Mouse (Mus musculus) heart, embryonic 13.5 days (tissue): ENCODE data around the gene Fa2h. TPM values are rescaled to one million over a fixed set of nuclear protein-coding genes. Genes with fewer than 3 reads are reported as not detected.
"Not testable (repeated sequence)": the region's sequence is repeated elsewhere in the genome, so short reads cannot be mapped to it uniquely, and the experiment has no call there.

ENCODE experiments used
- ATAC-seq: fragments of 200-750 bp; cut with Nextera tagmentation; 2 replicates; pipeline ENCODE4 v1.8.0; 2017; ENCODE audit warnings: moderate TSS enrichment; ENCODE audit not compliant: insufficient number of reproducible peaks, low FRiP score, low TSS enrichment; ENCODE audit errors: extremely low read depth
- H3K27ac ChIP-seq: fragments of 300-500 bp; sonication (generic); replicated peaks from 2 replicates; pipeline ENCODE4 v1.5.1; 2015; ENCODE audit warnings: moderate library complexity, mild to moderate bottlenecking, inconsistent platforms
- H3K27me3 ChIP-seq: fragments of 300-500 bp; sonication (generic); replicated peaks from 2 replicates; pipeline ENCODE4 v1.6.1; 2015; ENCODE audit warnings: mild to moderate bottlenecking, inconsistent platforms
- H3K36me3 ChIP-seq: fragments of 300-500 bp; sonication (generic); 2 replicates; pipeline ENCODE4 v1.6.1; 2015; ENCODE audit warnings: mild to moderate bottlenecking, inconsistent platforms
- H3K4me1 ChIP-seq: fragments of 300-500 bp; sonication (generic); 2 replicates; pipeline ENCODE4 v1.6.1; 2015; ENCODE audit warnings: inconsistent platforms
- H3K4me2 ChIP-seq: fragments of 300-500 bp; sonication (generic); 2 replicates; pipeline ENCODE4 v1.6.1; 2015; ENCODE audit warnings: inconsistent platforms, mild to moderate bottlenecking, moderate library complexity
- H3K4me3 ChIP-seq: fragments of 300-500 bp; sonication (generic); 2 replicates; pipeline ENCODE4 v1.5.1; 2015; ENCODE audit warnings: moderate library complexity, mild to moderate bottlenecking, inconsistent platforms
- H3K9ac ChIP-seq: fragments of 300-500 bp; sonication (generic); 2 replicates; pipeline ENCODE4 v1.6.1; 2015; ENCODE audit warnings: inconsistent platforms, mild to moderate bottlenecking, moderate library complexity
- H3K9me3 ChIP-seq: fragments of 300-500 bp; sonication (generic); 2 replicates; pipeline ENCODE4 v1.6.1; 2016; ENCODE audit warnings: inconsistent platforms
- WGBS: fragments of 180-500 bp; shearing (Covaris S2); methylation state at CpG from one replicate; pipeline ENCODE4 v1.1.7; 2015; ENCODE audit warnings: mixed read lengths; 5-methylcytosine and 5-hydroxymethylcytosine counted together
- polyA plus RNA-seq: library from polyadenylated mRNA; unstranded; fragments of >200 nt; fragmentation: Nextera tagmentation; extraction: Ambion mirVana; gene quantifications from 2 replicates; pipeline ENCODE4 v1.2.1, GENCODE M21; 2015

The Fa2h gene
- polyA plus RNA-seq, 1 experiment from 2014 or later = not detected

DNA sequence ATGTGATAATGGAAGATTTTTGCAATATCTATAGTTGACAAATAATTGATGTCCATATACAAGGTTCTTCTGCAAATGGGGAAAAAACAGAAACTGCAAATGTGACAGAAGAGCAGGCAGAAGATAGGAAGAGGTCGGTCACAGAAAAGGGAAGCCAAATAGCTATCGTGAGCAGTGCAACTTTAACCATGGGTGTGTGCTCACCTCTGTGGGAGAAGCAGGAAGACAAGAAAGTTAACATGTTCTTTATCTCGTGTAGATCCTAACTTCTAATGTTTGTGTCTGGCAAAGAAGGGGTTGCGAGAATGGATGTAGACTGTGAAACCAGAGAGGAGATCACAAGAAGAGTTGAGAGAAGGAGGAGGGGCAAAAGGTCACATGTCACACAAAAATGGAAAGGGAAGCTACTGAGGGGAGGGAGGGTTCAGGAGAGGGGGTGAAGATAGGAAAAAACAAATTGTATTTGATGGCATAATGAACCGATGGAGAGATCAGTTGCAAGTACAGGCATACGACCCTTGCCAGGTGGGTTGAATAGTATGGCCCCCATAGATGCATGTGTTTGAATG lies 68.3 kb downstream of the Fa2h start:
- Histone ChIP-seq H3K4me1 (no peaks in the 10 kb centered on the region), H3K4me2 (no peak overlapping the region), H3K9me3 (no peaks in the 10 kb centered on the region), H3K9ac (no peak overlapping the region), H3K27ac (no peak overlapping the region), H3K4me3 (no peak overlapping the region), H3K27me3 (no peaks in the 10 kb centered on the region; the same call in 1 of the 2 replicates), H3K36me3 (peaks cover 3% of the 10 kb centered on the region; the same call in 1 of the 2 replicates)
- WGBS = 70% methylated on average over 6 of the region's 6 CpGs
- no peak for ATAC-seq

DNA sequence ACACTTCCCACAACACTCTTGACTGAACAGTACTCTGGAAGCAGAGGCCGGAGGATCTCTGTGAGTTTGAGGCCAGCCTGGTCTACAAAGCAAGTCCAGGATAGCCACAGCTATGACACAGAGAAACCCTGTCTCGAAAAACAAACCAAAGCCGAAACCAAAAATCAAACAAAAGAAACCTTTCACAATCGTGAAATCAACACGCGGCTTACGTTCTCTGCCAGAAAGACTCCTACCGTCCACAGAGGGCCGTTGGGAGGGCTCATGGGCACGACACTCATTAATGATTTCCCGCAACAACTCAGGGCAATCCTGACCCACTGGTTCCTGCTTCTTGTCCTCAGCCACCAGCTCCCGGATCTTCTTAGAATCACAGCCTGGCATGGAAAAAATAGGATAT lies 78.9 kb downstream of the Fa2h start:
- Histone ChIP-seq H3K4me3 (no peak overlapping the region), H3K36me3 (no peaks in the 10 kb centered on the region), H3K27ac (no peak overlapping the region), H3K27me3 (peaks cover 10% of the 10 kb centered on the region; the same call in 1 of the 2 replicates), H3K9ac (no peak overlapping the region), H3K9me3 (no peaks in the 10 kb centered on the region), H3K4me1 (no peaks in the 10 kb centered on the region), H3K4me2 (no peak overlapping the region)
- 83% methylated on average over 12 of the region's 12 CpGs for WGBS
- ATAC-seq = no peak

GRCm38 (mm10) chr8:111313961-111314360 lies 79.7 kb downstream of the Fa2h start:
- H3K36me3 ChIP-seq, H3K27me3 ChIP-seq, H3K9me3 ChIP-seq, ATAC-seq, H3K4me1 ChIP-seq, H3K4me2 ChIP-seq, H3K9ac ChIP-seq, H3K27ac ChIP-seq, H3K4me3 ChIP-seq: not testable (repeated sequence)
- WGBS = 88% methylated on average over 6 of the region's 6 CpGs

DNA sequence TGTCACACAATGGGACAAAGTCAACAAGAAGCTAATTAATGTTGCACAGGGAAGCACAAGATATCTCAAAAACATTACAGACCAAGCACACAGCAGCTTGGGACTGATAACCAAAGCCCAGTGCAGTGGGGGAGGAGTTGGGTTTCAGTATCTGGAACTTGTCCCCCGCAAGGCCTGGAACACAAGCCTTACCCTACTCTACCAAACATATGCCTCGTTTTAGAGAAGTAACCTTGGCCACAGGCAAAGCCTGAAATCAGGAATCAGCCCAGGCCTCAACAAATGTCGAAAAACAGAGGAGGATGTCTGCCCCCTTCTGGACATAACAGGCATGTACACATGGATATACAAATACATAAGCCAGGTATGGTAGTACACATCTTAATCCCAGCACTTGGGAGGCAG lies 80.9 kb downstream of the Fa2h start:
- no peaks in the 10 kb centered on the region for H3K27me3 ChIP-seq
- 62% methylated on average over 3 of the region's 3 CpGs for WGBS
- H3K9me3 ChIP-seq = no peaks in the 10 kb centered on the region
- no peaks in the 10 kb centered on the region for H3K36me3 ChIP-seq
- no peak overlapping the region for H3K4me3 ChIP-seq
- ATAC-seq = no peak
- H3K9ac ChIP-seq = no peak overlapping the region
- no peak overlapping the region for H3K27ac ChIP-seq
- no peak overlapping the region for H3K4me2 ChIP-seq
- no peaks in the 10 kb centered on the region for H3K4me1 ChIP-seq

DNA sequence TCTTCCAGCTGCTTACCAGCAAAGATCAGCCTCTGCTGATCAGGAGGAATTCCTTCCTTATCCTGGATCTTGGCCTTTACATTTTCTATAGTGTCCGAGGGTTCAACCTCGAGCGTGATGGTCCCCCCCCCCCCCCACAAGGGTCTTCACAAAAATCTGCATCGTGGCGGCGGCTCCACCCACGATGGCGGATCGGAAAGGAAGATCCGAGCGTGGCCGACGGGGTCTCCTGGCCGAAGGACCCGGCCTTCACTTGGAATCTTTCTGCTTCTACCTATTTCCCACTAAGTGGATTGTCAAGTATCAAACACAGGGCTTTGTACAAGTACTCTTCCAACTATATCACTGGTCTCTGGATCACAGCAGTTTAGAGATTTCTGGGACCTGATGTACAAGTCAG lies 83.6 kb downstream of the Fa2h start:
- not testable (repeated sequence) for H3K9me3 ChIP-seq, H3K9ac ChIP-seq, H3K27ac ChIP-seq, ATAC-seq, H3K36me3 ChIP-seq, H3K4me1 ChIP-seq, H3K4me2 ChIP-seq, H3K27me3 ChIP-seq, H3K4me3 ChIP-seq
- 90% methylated on average over 15 of the region's 15 CpGs for WGBS

- peak overlapping the region; percentile 25; the same call in 1 of the 2 replicates for H3K4me2 ChIP-seq
- no peaks in the 10 kb centered on the region for H3K9me3 ChIP-seq
- 0 out of 2 replicates have a peak, but pooled peaks cover 3% of the 10 kb centered on the region for H3K4me1 ChIP-seq
- no peak overlapping the region for H3K9ac ChIP-seq
- no peaks in the 10 kb centered on the region for H3K27me3 ChIP-seq
- no peak overlapping the region for H3K27ac ChIP-seq
- H3K36me3 ChIP-seq = no peaks in the 10 kb centered on the region
- WGBS = 20% methylated on average over 5 of the region's 5 CpGs
- H3K4me3 ChIP-seq = no peak overlapping the region
- ATAC-seq = no peak
These were observed 88.4 kb downstream of the Fa2h start for GRCm38 (mm10) chr8:111305031-111305730.

GRCm38 (mm10) chr8:111304359-111304758 lies 89.3 kb downstream of the Fa2h start:
- Histone ChIP-seq H3K27me3 (no peaks in the 10 kb centered on the region), H3K27ac (no peak overlapping the region), H3K4me3 (no peak overlapping the region), H3K36me3 (no peaks in the 10 kb centered on the region), H3K9ac (no peak overlapping the region), H3K4me2 (no peak overlapping the region), H3K9me3 (no peaks in the 10 kb centered on the region), H3K4me1 (0 out of 2 replicates have a peak, but pooled peaks cover 3% of the 10 kb centered on the region)
- WGBS = 83% methylated on average over 3 of the region's 3 CpGs
- ATAC-seq = no peak

DNA sequence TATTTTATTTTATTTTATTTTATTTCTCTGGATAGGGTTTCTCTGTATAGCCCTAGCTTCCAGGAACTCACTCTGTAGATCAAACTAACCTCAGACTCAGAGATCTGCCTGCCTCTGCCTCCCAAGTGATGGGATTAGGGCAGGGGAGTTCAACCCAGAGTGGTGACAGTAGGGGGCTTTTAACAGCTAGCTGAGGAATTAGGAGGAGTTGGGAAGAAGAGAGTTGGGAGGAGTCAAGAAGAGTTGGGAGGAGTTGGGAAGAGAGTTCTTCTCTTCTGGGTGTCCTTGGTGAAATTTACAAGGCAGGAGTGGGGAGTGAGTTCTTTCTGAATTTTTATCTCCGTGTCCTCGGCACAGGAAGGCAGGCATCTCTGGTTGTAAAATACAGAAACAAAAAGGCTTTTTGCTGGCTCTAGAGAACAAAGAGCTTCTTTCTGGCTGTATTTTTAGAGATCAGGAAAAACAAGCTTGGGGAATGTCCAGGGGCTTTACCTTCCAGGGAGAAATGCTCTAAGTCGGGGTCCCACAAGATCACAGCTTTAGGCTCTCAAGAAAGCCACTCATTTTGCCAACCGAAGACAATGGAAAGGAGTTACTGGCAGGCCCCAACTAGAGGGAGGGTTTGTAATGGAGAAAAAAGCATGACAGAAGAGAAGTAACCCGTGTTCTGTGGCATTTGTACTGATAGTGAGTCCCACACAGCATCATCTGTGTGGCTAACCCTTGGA lies 90.4 kb downstream of the Fa2h start:
- not testable (repeated sequence) for H3K27ac ChIP-seq, ATAC-seq, H3K9ac ChIP-seq, H3K27me3 ChIP-seq, H3K36me3 ChIP-seq, H3K4me3 ChIP-seq, H3K4me2 ChIP-seq, H3K9me3 ChIP-seq
- peaks cover 12% of the 10 kb centered on the region for H3K4me1 ChIP-seq
- WGBS = 69% methylated on average over 5 of the region's 5 CpGs

- Histone ChIP-seq H3K9me3 (no peaks in the 10 kb centered on the region), H3K27me3 (no peaks in the 10 kb centered on the region), H3K4me3 (peak overlapping the region; percentile 69), H3K9ac (peak overlapping the region; percentile 41; the same call in 1 of the 2 replicates), H3K27ac (peak overlapping the region; percentile 57), H3K4me2 (peak overlapping the region; percentile 65), H3K4me1 (peaks cover 24% of the 10 kb centered on the region), H3K36me3 (peaks cover 12% of the 10 kb centered on the region)
- no peak for ATAC-seq
- 57% methylated on average over 11 of the region's 11 CpGs for WGBS
These were observed 92.8 kb downstream of the Fa2h start for GRCm38 (mm10) chr8:111300597-111301546.

DNA sequence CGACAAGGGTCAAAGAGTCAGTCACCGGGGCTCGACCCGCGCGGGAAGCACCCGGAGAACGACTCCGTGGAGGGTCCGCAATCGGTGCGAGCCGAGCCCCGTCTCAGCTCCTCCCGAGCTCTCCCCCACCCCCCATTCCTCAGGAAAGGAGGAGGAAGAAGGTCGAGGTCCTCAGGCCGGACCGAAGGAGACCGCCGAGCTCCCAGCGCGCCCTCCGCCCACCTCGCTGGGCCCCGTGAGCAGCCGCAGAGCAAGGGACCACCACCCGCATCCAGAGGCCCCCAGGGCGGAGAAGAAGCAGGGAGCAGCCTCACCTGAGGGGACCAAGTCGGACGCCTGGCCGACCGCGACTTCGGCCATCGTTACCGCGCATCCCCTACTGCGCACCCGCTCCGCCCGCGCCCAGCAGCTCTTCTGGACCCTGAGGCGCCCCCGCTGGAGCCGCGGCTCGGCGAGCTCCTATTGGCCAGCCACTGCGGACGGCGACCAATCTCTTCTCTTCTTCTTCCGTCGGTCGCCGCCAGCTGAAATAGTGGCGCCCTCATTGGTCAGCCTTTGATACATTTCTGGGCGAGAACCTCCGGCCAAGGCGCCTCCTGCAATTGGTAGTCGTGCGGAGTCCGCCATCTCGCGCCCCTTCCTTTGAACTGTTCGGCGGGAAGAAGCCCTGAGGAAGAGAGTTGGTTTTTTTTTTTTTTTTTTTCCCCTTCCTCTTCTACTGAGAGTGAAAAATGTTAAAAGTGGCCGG lies 93.6 kb downstream of the Fa2h start, which contains the start of gene Rfwd3:
TSS of gene Rfwd3 (minus strand) at position 402 of the 748 bp plus-strand sequence.
- peak; percentile 97 for ATAC-seq
- peaks cover 20% of the 10 kb centered on the region for H3K36me3 ChIP-seq

More for the DNA sequence above, 93.6 kb downstream of the Fa2h start, which contains the start of gene Rfwd3:
- Histone ChIP-seq H3K27me3 (no peaks in the 10 kb centered on the region), H3K4me1 (peaks cover 25% of the 10 kb centered on the region), H3K9ac (peak within 1 kb of the TSS; percentile 94), H3K9me3 (no peaks in the 10 kb centered on the region), H3K4me3 (peak within 1 kb of the TSS; percentile 69), H3K27ac (peak within 1 kb of the TSS; percentile 90), H3K4me2 (peak within 1 kb of the TSS; percentile 75)
- under 1% methylated on average over 67 of the region's 67 CpGs for WGBS
